Mouse (Mus musculus) neural tube, embryonic 14.5 days (tissue): Measurements from ENCODE around the gene Ralgps1. TPM values are rescaled to one million over a fixed set of nuclear protein-coding genes. Genes with fewer than 3 reads are reported as not detected.

Experiments used
- ATAC-seq: fragments of 200-750 bp; cut with Nextera tagmentation; 2 replicates; pipeline ENCODE4 v1.8.0; 2017; ENCODE audit warnings: low read depth, mild to moderate bottlenecking, moderate TSS enrichment, moderate library complexity
- H3K27ac ChIP-seq: fragments of 300-500 bp; sonication (generic); 2 replicates; pipeline ENCODE4 v1.5.1; 2014; ENCODE audit warnings: low read depth, mild to moderate bottlenecking, control low read depth, low read length, moderate library complexity, mixed read lengths
- H3K27me3 ChIP-seq: fragments of 300-500 bp; sonication (generic); 2 replicates; pipeline ENCODE4 v1.6.1; 2014; ENCODE audit warnings: low read length; ENCODE audit not compliant: control insufficient read depth, insufficient read depth
- H3K36me3 ChIP-seq: fragments of 300-500 bp; sonication (generic); 2 replicates; pipeline ENCODE4 v1.6.1; 2014; ENCODE audit warnings: low read length, mixed read lengths; ENCODE audit not compliant: control insufficient read depth, insufficient read depth
- H3K4me1 ChIP-seq: fragments of 300-500 bp; sonication (generic); 2 replicates; pipeline ENCODE4 v1.6.1; 2014; ENCODE audit warnings: low read length; ENCODE audit not compliant: control insufficient read depth, insufficient read depth
- H3K4me2 ChIP-seq: fragments of 300-500 bp; sonication (generic); 2 replicates; pipeline ENCODE4 v1.6.1; 2014; ENCODE audit warnings: mild to moderate bottlenecking, low read depth, low read length, control low read depth
- H3K4me3 ChIP-seq: fragments of 300-500 bp; sonication (generic); 2 replicates; pipeline ENCODE4 v1.5.1; 2014; ENCODE audit warnings: low read depth, low read length, control low read depth, mixed read lengths
- H3K9ac ChIP-seq: fragments of 300-500 bp; sonication (generic); replicated peaks from 2 replicates; pipeline ENCODE4 v1.6.1; 2014; ENCODE audit warnings: low read depth, mild to moderate bottlenecking, control low read depth, low read length, mixed read lengths
- H3K9me3 ChIP-seq: fragments of 300-500 bp; sonication (generic); 2 replicates; pipeline ENCODE4 v1.6.1; 2016; ENCODE audit warnings: low read length; ENCODE audit not compliant: control insufficient read depth
- WGBS: fragments of 180-500 bp; shearing (Covaris S2); extraction: QIAGEN DNeasy Blood & Tissue Kit; methylation state at CpG from one replicate; pipeline ENCODE4 v1.1.7; 2014; 5-methylcytosine and 5-hydroxymethylcytosine counted together
- polyA plus RNA-seq: library from polyadenylated mRNA; unstranded; fragments of >200 nt; fragmentation: Nextera tagmentation; extraction: Ambion mirVana; gene quantifications from 2 replicates; pipeline ENCODE4 v1.2.1, GENCODE M21; 2014

Gene Ralgps1
- polyA plus RNA-seq, 1 experiment from 2014 or later = 67.3 TPM

DNA sequence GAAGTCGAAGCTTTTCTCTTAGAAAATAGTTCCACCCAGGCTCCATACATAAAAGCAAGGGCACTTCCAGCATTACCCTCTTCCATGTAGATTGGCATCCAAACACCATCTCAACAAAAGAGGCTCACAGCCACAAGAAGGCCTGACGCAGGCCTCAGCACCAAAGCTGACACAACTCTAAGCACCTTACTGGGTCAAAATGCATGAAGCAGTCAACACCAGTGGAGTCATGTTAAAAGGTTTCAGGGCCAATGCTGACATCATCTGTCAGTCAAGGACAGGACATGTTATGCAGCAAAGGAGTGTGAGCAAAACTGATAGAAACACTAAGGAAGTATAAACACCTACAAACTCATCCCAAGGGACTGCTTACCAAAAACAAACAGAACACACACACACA is 50.3 kb downstream of the Ralgps1 start:
- Histone ChIP-seq H3K9ac (no peak overlapping the region), H3K4me3 (no peak overlapping the region), H3K27ac (no peak overlapping the region), H3K27me3 (no peaks in the 10 kb centered on the region), H3K36me3 (peaks cover 8% of the 10 kb centered on the region), H3K4me1 (no peaks in the 10 kb centered on the region), H3K4me2 (no peak overlapping the region), H3K9me3 (no peaks in the 10 kb centered on the region)
- no peak for ATAC-seq
- 93% methylated on average over 2 of the region's 2 CpGs for WGBS

DNA sequence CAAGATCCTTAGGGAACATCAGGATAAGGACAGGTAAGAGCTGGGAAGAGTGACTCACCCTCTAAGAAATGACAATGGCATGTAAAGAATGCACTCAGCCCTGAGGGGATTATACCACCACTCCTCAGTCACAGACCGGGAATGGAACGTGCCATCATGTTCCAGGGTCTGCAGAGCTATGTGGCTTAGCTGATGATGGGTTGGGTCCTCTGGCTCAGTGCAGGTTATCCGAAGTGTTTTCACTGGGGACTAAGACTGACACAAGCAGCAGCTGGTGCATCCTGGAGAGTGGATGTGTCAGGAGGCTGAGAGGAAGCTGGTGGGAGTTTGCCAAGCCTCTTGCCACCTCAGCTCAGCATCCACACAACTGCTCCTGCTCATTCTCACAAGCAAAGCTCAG is 50.7 kb downstream of the Ralgps1 start:
- H3K4me1 ChIP-seq = no peaks in the 10 kb centered on the region
- peaks cover 8% of the 10 kb centered on the region for H3K36me3 ChIP-seq
- H3K4me2 ChIP-seq = no peak overlapping the region
- WGBS = 79% methylated on average over 3 of the region's 3 CpGs
- H3K9ac ChIP-seq = no peak overlapping the region
- no peak for ATAC-seq
- no peaks in the 10 kb centered on the region for H3K27me3 ChIP-seq
- H3K27ac ChIP-seq = no peak overlapping the region
- no peaks in the 10 kb centered on the region for H3K9me3 ChIP-seq
- H3K4me3 ChIP-seq = no peak overlapping the region

GRCm38 (mm10) chr2:33319934-33320333 is 51.4 kb downstream of the Ralgps1 start:
- H3K4me3 ChIP-seq = no peak overlapping the region
- 100% methylated on average over 1 of the region's 1 CpGs for WGBS
- no peak for ATAC-seq
- no peak overlapping the region for H3K27ac ChIP-seq
- peaks cover 8% of the 10 kb centered on the region for H3K36me3 ChIP-seq
- no peaks in the 10 kb centered on the region for H3K9me3 ChIP-seq
- H3K27me3 ChIP-seq = no peaks in the 10 kb centered on the region
- H3K9ac ChIP-seq = no peak overlapping the region
- H3K4me2 ChIP-seq = no peak overlapping the region
- H3K4me1 ChIP-seq = no peaks in the 10 kb centered on the region

GRCm38 (mm10) chr2:33319455-33319854 is 51.8 kb downstream of the Ralgps1 start:
- Histone ChIP-seq H3K27ac (no peak overlapping the region), H3K36me3 (peaks cover 8% of the 10 kb centered on the region), H3K4me1 (no peaks in the 10 kb centered on the region), H3K4me3 (no peak overlapping the region), H3K9ac (no peak overlapping the region), H3K27me3 (no peaks in the 10 kb centered on the region), H3K9me3 (no peaks in the 10 kb centered on the region), H3K4me2 (no peak overlapping the region)
- no peak for ATAC-seq
- WGBS = 90% methylated on average over 5 of the region's 5 CpGs

GRCm38 (mm10) chr2:33318491-33318964 is 52.8 kb downstream of the Ralgps1 start:
- H3K36me3 ChIP-seq = no peaks in the 10 kb centered on the region
- ATAC-seq = no peak
- H3K4me1 ChIP-seq = no peaks in the 10 kb centered on the region
- no peak overlapping the region for H3K27ac ChIP-seq
- H3K9ac ChIP-seq = no peak overlapping the region
- no peak overlapping the region for H3K4me3 ChIP-seq
- H3K27me3 ChIP-seq = no peaks in the 10 kb centered on the region
- no peaks in the 10 kb centered on the region for H3K9me3 ChIP-seq
- no peak overlapping the region for H3K4me2 ChIP-seq
- 69% methylated on average over 8 of the region's 8 CpGs for WGBS

GRCm38 (mm10) chr2:33316516-33316915 is 54.8 kb downstream of the Ralgps1 start:
- ATAC-seq = peak; percentile 90; the same call in 1 of the 2 replicates
- no peaks in the 10 kb centered on the region for H3K9me3 ChIP-seq
- H3K4me2 ChIP-seq = no peak overlapping the region
- H3K9ac ChIP-seq = no peak overlapping the region
- H3K4me3 ChIP-seq = no peak overlapping the region
- peak overlapping the region; percentile 39; the same call in 1 of the 2 replicates for H3K27ac ChIP-seq
- no peaks in the 10 kb centered on the region for H3K27me3 ChIP-seq
- no peaks in the 10 kb centered on the region for H3K36me3 ChIP-seq
- no peaks in the 10 kb centered on the region for H3K4me1 ChIP-seq
- 14% methylated on average over 7 of the region's 7 CpGs for WGBS

GRCm38 (mm10) chr2:33316063-33316405 is 55.3 kb downstream of the Ralgps1 start:
- H3K9ac ChIP-seq = no peak overlapping the region
- WGBS = 90% methylated on average over 1 of the region's 1 CpGs
- no peaks in the 10 kb centered on the region for H3K27me3 ChIP-seq
- H3K27ac ChIP-seq = no peak overlapping the region; the same call in 1 of the 2 replicates
- H3K36me3 ChIP-seq = no peaks in the 10 kb centered on the region
- no peak overlapping the region for H3K4me3 ChIP-seq
- H3K4me2 ChIP-seq = no peak overlapping the region
- ATAC-seq = no peak
- no peaks in the 10 kb centered on the region for H3K9me3 ChIP-seq
- H3K4me1 ChIP-seq = no peaks in the 10 kb centered on the region

DNA sequence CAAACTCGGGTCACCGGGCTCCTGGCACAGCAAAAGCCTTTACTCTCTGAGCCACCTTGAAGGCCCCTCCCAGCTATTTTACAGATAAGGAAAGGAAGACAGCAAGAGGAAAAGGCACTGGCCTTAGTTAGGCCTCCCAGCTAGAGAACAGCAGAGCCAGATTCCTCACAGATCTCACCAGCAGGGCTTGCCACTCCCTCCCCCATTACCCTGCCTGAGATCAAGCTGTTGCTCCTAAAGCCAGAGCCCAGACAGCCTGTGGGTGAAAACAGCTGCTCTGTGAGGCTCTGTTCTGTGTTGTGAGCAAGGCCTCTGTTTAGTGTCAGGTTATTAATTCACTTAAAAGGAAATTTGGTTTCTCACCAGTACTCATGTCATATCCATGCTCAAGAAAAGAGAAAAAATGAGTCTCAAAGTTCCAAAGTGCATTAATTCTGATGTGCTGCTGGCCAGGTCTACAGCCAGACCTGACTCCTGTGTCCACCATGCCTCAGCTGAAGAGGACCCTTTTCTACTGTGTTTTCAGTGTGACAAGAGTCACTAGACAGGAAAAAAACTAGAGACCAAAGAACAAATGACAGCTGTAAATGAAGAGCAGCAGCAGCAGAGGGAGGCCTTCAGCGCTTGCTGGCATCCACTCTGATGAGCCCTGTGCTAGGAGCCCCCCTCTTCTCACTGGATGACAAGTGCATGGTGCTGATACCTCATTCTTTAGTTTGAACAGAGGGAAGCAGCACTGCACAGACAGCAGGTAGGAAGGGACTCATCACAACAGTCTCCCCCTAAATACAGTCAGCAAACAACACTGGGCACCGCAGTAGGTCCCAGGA is 55.8 kb downstream of the Ralgps1 start:
- Histone ChIP-seq H3K36me3 (no peaks in the 10 kb centered on the region), H3K4me3 (no peak overlapping the region), H3K27me3 (no peaks in the 10 kb centered on the region), H3K9me3 (no peaks in the 10 kb centered on the region), H3K27ac (no peak overlapping the region), H3K9ac (no peak overlapping the region), H3K4me1 (no peaks in the 10 kb centered on the region), H3K4me2 (no peak overlapping the region)
- 84% methylated on average over 4 of the region's 4 CpGs for WGBS
- ATAC-seq = no peak

DNA sequence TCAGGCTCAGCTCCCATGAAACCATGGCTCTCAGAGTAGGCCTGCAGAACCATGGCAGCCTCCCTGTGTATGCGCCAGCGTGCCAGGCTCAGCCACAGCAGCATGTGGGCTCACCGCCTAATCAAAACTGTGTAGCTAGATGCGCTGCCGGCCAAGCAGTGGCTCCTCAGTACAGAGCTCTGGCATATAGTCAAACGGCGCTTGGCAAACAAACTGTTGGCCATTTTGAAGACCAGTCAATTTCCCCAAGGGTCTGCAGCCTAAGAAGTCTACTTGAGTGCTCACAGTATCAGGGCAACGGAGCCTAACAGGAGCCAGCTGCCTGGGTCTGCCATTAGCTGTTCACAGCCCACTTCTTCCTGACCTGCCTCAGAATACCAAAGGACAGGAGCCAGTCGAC is 61.9 kb downstream of the Ralgps1 start:
- 0 out of 2 replicates have a peak, but pooled peaks cover 2% of the 10 kb centered on the region for H3K4me1 ChIP-seq
- H3K9ac ChIP-seq = no peak overlapping the region
- no peak overlapping the region for H3K4me3 ChIP-seq
- H3K27me3 ChIP-seq = no peaks in the 10 kb centered on the region
- no peak overlapping the region for H3K27ac ChIP-seq
- H3K9me3 ChIP-seq = no peaks in the 10 kb centered on the region
- WGBS = 65% methylated on average over 9 of the region's 9 CpGs
- no peaks in the 10 kb centered on the region for H3K36me3 ChIP-seq
- ATAC-seq = peak; percentile 34
- H3K4me2 ChIP-seq = no peak overlapping the region
